Mouse (Mus musculus) hindbrain, embryonic 14.5 days (tissue): ENCODE results near the gene Tff2. TPM values are rescaled to one million over a fixed set of nuclear protein-coding genes. Genes with fewer than 3 reads are reported as not detected.

Source experiments
- ATAC-seq: fragments of 200-750 bp; cut with Nextera tagmentation; 2 replicates; pipeline ENCODE4 v1.8.0; 2017; ENCODE audit warnings: moderate number of reproducible peaks, mild to moderate bottlenecking, moderate TSS enrichment, moderate library complexity; ENCODE audit not compliant: low FRiP score
- DNase-seq: peaks from one replicate; pipeline ENCODE4 v3.0.0-alpha.2; 2015; ENCODE audit warnings: low spot score
- H3K27ac ChIP-seq: fragments of 300-500 bp; sonication (generic); 2 replicates; pipeline ENCODE4 v1.5.1; 2014; ENCODE audit warnings: mild to moderate bottlenecking, moderate library complexity
- H3K27me3 ChIP-seq: fragments of 300-500 bp; sonication (generic); 2 replicates; pipeline ENCODE4 v1.6.1; 2014; ENCODE audit warnings: mild to moderate bottlenecking, low read length, mixed read lengths; ENCODE audit not compliant: control insufficient read depth, insufficient read depth
- H3K36me3 ChIP-seq: fragments of 300-500 bp; sonication (generic); replicated peaks from 2 replicates; pipeline ENCODE4 v1.6.1; 2014; ENCODE audit not compliant: control insufficient read depth, insufficient read depth
- H3K4me1 ChIP-seq: fragments of 300-500 bp; sonication (generic); replicated peaks from 2 replicates; pipeline ENCODE4 v1.6.1; 2014; ENCODE audit warnings: antibody characterized with exemption, low read length, mixed read lengths; ENCODE audit not compliant: control insufficient read depth, insufficient read depth
- H3K4me2 ChIP-seq: fragments of 300-500 bp; sonication (generic); replicated peaks from 2 replicates; pipeline ENCODE4 v1.6.1; 2014; ENCODE audit warnings: mild to moderate bottlenecking, moderate library complexity
- H3K4me3 ChIP-seq: fragments of 300-500 bp; sonication (generic); replicated peaks from 2 replicates; pipeline ENCODE4 v1.5.1; 2014; ENCODE audit warnings: mild to moderate bottlenecking, low read length
- H3K9ac ChIP-seq: fragments of 300-500 bp; sonication (generic); 2 replicates; pipeline ENCODE4 v1.6.1; 2014
- H3K9me3 ChIP-seq: fragments of 300-500 bp; sonication (generic); 2 replicates; pipeline ENCODE4 v1.6.1; 2016; ENCODE audit warnings: low read length; ENCODE audit not compliant: control insufficient read depth
- WGBS: fragments of 180-500 bp; shearing (Covaris S2); extraction: QIAGEN DNeasy Blood & Tissue Kit; methylation state at CpG from one replicate; pipeline ENCODE4 v1.1.7; 2014; 5-methylcytosine and 5-hydroxymethylcytosine counted together
- polyA plus RNA-seq: library from polyadenylated mRNA; unstranded; fragments of >200 nt; fragmentation: Nextera tagmentation; extraction: Ambion mirVana; gene quantifications from 2 replicates; pipeline ENCODE4 v1.2.1, GENCODE M21; 2014

Gene Tff2
- polyA plus RNA-seq, 1 experiment from 2014 or later = not detected

DNA sequence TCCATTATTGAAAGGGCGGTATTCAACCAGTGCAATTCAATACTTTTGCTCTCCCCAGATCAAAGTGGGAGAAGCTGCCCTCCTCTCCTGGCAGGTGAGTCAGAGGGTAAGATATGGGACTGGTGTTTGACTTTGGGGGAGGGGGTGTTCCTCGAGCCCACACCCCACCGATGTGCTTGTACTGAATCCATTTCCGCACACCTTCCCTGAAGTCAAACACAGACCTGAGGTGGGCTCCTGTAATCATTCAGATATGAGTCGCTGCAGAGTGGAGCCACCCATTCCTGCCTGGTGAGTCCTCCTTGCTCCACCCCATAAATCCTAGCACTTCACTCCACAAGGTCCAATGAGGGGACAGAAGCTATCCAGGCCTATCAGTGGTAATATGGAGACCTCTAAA, 25.7 kb upstream of the Tff2 start:
- H3K36me3 ChIP-seq = no peaks in the 10 kb centered on the region
- 0 out of 2 replicates have a peak, but pooled peaks cover 5% of the 10 kb centered on the region for H3K9me3 ChIP-seq
- no peak overlapping the region for H3K9ac ChIP-seq
- WGBS = 89% methylated on average over 5 of the region's 5 CpGs
- H3K4me2 ChIP-seq = no peak overlapping the region
- H3K27me3 ChIP-seq = no peaks in the 10 kb centered on the region
- H3K27ac ChIP-seq = no peak overlapping the region
- DNase-seq = no peak
- no peak for ATAC-seq
- no peaks in the 10 kb centered on the region for H3K4me1 ChIP-seq
- H3K4me3 ChIP-seq = no peak overlapping the region

DNA sequence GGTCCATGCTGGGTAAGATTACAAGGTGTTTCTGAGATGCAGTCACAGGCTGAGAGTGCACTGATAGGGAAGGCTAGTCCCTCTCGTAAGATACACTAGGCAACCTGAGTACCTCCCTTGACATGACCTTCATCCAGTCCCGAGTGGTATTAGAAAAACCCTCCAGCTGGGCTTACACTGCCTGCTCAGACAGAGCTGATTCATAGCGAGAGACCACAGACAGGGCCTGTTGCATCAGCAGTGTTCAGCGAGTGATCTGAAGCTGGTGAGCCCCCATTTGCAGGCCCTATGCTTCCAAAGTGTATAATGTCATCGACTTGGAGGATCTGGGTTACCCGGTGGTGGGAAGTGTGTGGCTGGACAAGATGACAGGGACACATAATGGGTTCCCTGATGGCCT, 21.0 kb upstream of the Tff2 start, which contains the start of gene Tff1:
TSS of gene Tff1 (minus strand) at position 151 of the 400 bp plus-strand sequence.
- Histone ChIP-seq H3K4me2 (no peak within 1 kb of the TSS), H3K4me3 (no peak within 1 kb of the TSS), H3K9ac (no peak within 1 kb of the TSS), H3K36me3 (no peaks in the 10 kb centered on the region), H3K4me1 (no peaks in the 10 kb centered on the region), H3K9me3 (no peaks in the 10 kb centered on the region), H3K27me3 (no peaks in the 10 kb centered on the region), H3K27ac (no peak within 1 kb of the TSS)
- 92% methylated on average over 6 of the region's 6 CpGs for WGBS
- ATAC-seq = no peak
- no peak for DNase-seq

DNA sequence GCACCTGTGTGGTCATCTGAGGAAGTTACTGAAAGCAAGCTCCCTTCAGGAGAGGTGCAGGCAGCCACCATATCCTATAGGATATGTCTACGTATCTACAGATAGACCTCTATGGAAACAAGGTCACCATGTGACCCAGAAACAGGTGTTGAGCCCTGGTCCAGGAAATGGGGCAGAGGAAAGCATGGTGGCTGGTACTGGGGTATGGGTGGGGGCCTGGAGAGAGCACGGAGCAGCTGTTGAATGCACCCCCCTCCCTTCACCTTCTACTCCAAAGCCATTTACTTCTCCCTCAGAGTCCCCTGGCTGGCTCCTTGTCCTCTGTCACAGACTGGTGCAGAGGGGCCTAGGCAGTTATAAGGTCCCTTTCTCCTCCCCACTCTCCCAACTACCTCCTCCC, 19.7 kb upstream of the Tff2 start:
- no peaks in the 10 kb centered on the region for H3K9me3 ChIP-seq
- H3K27ac ChIP-seq = no peak overlapping the region
- no peak overlapping the region for H3K4me3 ChIP-seq
- no peak for ATAC-seq
- DNase-seq = no peak
- no peak overlapping the region for H3K4me2 ChIP-seq
- WGBS = 96% methylated on average over 2 of the region's 2 CpGs
- no peaks in the 10 kb centered on the region for H3K27me3 ChIP-seq
- no peaks in the 10 kb centered on the region for H3K4me1 ChIP-seq
- H3K9ac ChIP-seq = no peak overlapping the region
- H3K36me3 ChIP-seq = no peaks in the 10 kb centered on the region

DNA sequence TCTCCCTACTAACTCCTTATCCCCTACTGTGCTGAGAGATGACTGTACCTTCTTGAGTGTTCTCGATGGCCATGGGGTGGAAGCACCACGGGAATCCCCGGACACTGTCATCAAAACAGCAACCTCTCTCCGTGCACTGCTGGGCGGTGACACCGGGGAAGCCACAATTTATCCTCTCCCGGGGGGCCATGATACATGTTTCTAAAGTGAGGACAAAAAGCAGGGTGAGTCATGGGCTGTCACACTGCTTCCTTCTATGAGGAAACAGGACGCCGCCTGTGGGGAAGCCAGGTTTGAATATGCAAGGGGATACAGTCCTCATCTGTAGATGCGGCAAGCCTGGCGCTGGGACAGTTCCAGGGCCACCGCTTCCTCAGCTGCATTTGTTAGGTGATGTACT, 18.5 kb upstream of the Tff2 start:
- Histone ChIP-seq H3K4me3 (no peak overlapping the region), H3K9ac (no peak overlapping the region), H3K4me1 (no peaks in the 10 kb centered on the region), H3K27ac (no peak overlapping the region), H3K9me3 (no peaks in the 10 kb centered on the region), H3K27me3 (no peaks in the 10 kb centered on the region), H3K36me3 (no peaks in the 10 kb centered on the region), H3K4me2 (no peak overlapping the region)
- DNase-seq (no peak), ATAC-seq (no peak)
- 87% methylated on average over 12 of the region's 12 CpGs for WGBS

DNA sequence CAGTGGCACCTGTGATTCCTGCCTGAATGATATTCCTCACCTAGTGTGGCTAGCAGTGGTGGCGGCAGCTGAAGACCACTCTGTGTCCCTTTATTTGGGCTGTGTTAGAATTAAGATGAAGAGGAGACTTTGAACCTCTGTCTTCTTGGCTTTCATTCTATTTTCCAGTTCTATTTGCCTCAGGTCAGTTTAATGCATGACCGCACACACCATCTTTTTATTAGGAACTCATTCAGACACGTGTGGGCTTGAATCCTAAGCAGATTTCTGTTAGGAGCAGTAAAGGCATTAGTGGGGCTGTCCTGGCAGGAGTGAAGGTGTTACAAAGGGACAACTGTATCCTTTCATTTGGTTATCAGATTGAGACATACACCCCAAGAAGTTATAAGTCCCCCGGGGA, 16.2 kb upstream of the Tff2 start:
- Histone ChIP-seq H3K4me3 (no peak overlapping the region), H3K36me3 (no peaks in the 10 kb centered on the region), H3K27me3 (no peaks in the 10 kb centered on the region), H3K4me2 (no peak overlapping the region), H3K27ac (no peak overlapping the region), H3K4me1 (no peaks in the 10 kb centered on the region), H3K9ac (no peak overlapping the region), H3K9me3 (no peaks in the 10 kb centered on the region)
- no peak for ATAC-seq
- no peak for DNase-seq
- 60% methylated on average over 4 of the region's 4 CpGs for WGBS

DNA sequence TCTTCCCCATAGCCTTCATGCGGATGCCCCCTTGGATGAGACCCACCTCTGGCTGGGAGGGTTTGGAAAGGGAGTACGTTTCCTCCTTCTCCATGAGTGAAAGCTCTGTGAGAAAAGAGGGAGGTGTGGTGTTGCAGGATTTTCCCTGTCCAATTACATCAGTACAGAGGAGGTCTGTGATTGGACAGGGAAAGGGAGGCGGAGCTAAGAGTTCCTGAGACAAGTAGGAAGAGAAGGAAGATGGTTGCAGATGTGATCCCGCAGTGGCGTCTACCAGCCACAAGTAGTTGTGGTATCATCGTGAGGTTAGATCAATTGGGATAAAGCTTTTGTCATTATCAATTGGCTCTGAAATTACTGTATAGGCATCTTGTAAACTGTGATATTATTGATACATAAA, 13.8 kb upstream of the Tff2 start:
- H3K27me3 ChIP-seq = no peaks in the 10 kb centered on the region
- H3K4me2 ChIP-seq = no peak overlapping the region
- H3K9me3 ChIP-seq = no peaks in the 10 kb centered on the region
- H3K4me1 ChIP-seq = no peaks in the 10 kb centered on the region
- H3K27ac ChIP-seq = no peak overlapping the region
- no peak overlapping the region for H3K4me3 ChIP-seq
- DNase-seq = no peak
- no peak overlapping the region for H3K9ac ChIP-seq
- ATAC-seq = no peak
- 81% methylated on average over 6 of the region's 6 CpGs for WGBS
- no peaks in the 10 kb centered on the region for H3K36me3 ChIP-seq

DNA sequence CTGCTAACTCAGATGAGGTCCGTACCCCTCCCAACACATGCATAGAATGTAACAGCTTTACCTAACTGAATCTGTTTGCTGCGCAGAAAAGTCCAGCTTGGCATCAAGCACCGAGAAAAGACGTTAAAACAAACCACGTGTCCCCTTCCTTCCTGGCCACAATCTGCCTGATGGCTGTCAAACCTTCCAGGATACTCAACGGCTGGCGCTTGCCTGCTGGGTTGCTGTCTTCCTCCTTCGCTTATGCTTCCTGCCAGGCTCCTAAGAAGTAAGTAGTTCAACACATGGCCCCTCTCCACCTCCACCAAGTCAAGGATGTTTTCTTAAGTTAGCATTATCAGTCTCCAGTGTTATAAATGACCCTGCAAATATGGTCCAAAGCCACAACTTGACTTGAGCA, 9.7 kb upstream of the Tff2 start:
- 86% methylated on average over 8 of the region's 8 CpGs for WGBS
- ATAC-seq = no peak

DNA sequence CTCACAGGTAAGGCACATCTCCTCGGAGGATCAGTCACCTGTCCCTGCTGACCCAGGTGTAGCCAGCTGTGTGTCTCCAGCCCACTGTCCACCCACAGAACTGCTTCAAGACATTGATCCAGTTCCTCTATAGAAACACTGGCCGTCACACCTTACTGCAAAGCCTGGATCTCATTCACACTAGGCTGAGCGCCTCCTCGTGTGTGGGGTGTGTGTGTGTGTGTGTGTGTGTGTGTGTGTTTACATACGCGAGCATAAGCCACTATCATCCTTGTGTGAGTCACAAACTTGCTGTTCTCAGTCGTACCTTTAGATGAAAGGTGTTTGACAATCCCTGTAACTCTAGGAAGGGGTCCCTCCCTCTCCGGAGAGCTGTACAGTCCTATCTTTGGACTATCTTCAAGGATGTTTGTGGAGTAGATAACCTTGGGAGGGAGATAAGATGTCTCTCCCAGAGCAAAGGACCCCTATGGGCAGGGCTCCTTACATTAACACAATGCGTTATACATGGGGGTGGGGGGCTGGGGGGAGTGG, 9.0 kb upstream of the Tff2 start:
- no peak overlapping the region for H3K27ac ChIP-seq
- no peak overlapping the region for H3K4me2 ChIP-seq
- no peaks in the 10 kb centered on the region for H3K36me3 ChIP-seq
- no peak overlapping the region for H3K9ac ChIP-seq
- H3K4me1 ChIP-seq = no peaks in the 10 kb centered on the region
- no peaks in the 10 kb centered on the region for H3K27me3 ChIP-seq
- 0 out of 2 replicates have a peak, but pooled peaks cover 5% of the 10 kb centered on the region for H3K9me3 ChIP-seq
- DNase-seq (no peak), ATAC-seq (no peak)
- WGBS = 89% methylated on average over 9 of the region's 9 CpGs
- no peak overlapping the region for H3K4me3 ChIP-seq

More for the DNA sequence above, 9.7 kb upstream of the Tff2 start:
- DNase-seq = no peak
- Histone ChIP-seq H3K27ac (no peak overlapping the region), H3K27me3 (no peaks in the 10 kb centered on the region), H3K9me3 (0 out of 2 replicates have a peak, but pooled peaks cover 4% of the 10 kb centered on the region), H3K9ac (no peak overlapping the region), H3K4me2 (no peak overlapping the region), H3K4me3 (no peak overlapping the region), H3K36me3 (no peaks in the 10 kb centered on the region), H3K4me1 (no peaks in the 10 kb centered on the region)

DNA sequence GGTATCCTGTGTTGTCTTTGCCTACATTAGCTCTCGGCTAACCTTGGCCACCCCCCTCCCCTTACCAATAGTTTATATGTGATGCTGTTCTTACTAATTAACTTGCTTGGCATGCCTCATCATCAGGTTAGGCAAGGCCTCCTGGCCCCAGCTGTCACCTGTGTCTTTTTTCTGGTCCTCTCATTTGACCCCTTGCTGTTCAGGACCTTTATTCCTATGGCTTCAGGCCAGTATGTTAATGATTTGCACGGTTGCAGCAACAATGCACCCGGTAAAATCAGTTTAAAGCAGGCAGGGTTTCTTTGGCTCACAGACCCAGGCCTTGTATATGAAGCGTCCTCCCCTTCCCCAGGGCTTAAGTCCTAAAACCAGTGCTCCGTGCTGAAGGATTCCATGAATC, 8.4 kb upstream of the Tff2 start:
- 38% methylated on average over 5 of the region's 5 CpGs for WGBS
- DNase-seq (no peak), ATAC-seq (no peak)
- Histone ChIP-seq H3K4me2 (no peak overlapping the region), H3K4me1 (no peaks in the 10 kb centered on the region), H3K27me3 (no peaks in the 10 kb centered on the region), H3K9ac (no peak overlapping the region), H3K27ac (no peak overlapping the region), H3K4me3 (no peak overlapping the region), H3K9me3 (0 out of 2 replicates have a peak, but pooled peaks cover 5% of the 10 kb centered on the region), H3K36me3 (no peaks in the 10 kb centered on the region)

DNA sequence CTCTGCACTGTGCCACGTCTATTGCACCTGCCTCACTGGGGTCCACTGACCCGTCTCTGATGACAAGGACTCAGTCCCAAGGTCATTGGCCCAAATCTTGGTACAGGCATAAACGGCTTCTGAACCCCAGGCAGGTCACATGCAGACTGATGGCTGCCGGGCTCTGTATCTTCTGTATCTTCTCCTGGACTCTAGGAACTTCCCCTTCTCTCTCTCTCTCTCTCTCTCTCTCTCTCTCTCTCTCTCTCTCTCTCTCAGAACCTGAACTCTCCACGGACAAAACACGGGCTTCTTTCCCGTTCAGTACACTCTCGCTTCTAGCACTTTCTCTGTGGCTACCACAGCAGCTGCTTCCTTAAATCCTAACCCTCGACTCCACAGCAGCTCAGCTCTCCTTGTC, 1.9 kb upstream of the Tff2 start:
- Histone ChIP-seq H3K4me3 (no peak overlapping the region), H3K27ac (no peak overlapping the region), H3K36me3 (no peaks in the 10 kb centered on the region), H3K4me1 (no peaks in the 10 kb centered on the region), H3K27me3 (no peaks in the 10 kb centered on the region), H3K4me2 (no peak overlapping the region), H3K9ac (no peak overlapping the region), H3K9me3 (0 out of 2 replicates have a peak, but pooled peaks cover 5% of the 10 kb centered on the region)
- ATAC-seq = no peak
- DNase-seq = no peak
- 89% methylated on average over 9 of the region's 9 CpGs for WGBS
